Mouse (Mus musculus) CD4-positive helper T cell, adult 2 months (primary cell): Measurements from ENCODE around the gene Gm37240.

Experiments
- DNase-seq: peaks from one replicate; pipeline ENCODE4 v3.0.0-alpha.2; 2012; ENCODE audit warnings: low read depth, missing footprints, low spot score

The Gm37240 gene

DNA sequence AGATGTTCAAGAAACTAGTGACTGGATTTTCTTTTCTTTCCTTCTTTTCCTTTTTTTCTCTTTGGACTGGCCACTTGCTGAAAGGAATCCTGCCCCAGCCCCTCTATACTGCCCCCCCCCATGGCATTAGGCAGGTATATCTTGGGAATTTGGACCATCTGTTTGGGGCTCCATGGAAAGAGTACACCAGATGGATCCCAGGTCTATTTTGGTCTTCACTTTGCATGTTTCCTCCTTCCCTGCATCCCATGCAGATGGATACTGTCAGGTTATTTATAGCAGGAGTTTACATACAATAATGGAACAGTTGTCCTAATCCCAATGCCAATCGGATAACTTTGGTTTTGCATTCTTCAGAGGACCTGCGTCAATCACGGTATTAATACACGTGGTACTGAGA, 845.2 kb downstream of the Gm37240 start:
- DNase-seq, result no peak

- no peak for DNase-seq
These were observed 858.2 kb downstream of the Gm37240 start for GRCm38 (mm10) chr3:85029141-85029540.

DNA sequence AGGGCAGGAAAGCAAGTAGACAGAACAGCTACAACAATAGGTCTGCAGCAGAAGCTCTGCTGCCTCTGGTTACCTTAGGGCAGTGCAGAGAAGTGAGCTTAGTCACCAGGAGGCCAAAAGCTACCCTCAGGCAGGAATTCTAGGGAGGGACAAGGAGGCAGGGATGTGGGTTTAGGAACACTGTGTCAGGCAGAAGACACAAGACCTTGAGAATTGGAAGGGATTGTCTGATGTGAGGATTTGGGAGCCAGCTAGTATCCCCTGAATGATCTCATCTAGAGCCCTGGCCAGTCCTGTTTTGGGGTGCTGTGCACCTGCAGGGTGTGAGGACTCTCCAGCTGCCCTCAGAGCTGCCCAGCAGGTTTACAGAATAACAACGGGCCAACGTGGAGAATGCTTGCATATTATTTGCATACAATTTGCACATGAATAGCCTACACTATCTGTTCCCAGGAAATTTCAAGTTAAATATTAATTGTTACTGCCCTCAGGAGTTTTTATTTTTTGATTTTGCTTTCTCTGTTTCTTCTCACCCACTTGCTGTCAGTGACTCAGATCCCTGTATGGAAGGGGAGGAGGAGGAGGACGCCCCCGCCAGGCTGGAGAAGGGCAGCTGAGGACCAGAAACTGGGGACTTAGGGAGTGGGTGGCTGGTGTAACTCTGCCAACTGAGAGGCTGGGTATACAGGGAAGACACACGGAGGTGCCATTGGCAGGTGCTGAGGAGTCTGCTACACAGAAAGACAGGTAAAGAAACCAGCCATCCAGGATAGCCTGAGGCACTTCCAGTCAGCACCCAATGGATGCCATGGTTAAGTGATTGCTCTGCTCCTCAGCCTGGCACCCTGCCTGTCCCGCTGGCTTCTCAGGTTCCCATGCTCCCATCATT, 862.3 kb downstream of the Gm37240 start:
- no peak for DNase-seq

DNA sequence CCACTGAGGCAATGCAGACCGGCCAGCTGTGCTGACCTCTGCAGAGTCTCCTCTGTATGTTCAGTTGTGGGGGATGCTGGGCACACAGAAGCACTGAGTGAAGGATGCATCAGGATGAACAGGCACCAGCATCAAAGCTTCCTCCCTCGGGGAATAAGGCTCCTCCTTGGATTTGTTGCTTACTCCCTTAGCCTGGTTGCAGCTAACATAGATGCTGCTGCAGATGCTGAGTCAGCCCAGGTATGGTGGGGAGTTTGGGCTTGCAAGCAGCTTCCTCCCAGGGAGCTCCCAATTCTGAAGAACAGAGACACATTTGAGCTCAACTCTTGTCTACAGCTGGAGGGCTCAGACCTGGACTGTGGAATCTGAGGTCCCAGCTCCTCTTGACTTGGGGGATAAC, 863.1 kb downstream of the Gm37240 start:
- DNase-seq, result no peak

DNA sequence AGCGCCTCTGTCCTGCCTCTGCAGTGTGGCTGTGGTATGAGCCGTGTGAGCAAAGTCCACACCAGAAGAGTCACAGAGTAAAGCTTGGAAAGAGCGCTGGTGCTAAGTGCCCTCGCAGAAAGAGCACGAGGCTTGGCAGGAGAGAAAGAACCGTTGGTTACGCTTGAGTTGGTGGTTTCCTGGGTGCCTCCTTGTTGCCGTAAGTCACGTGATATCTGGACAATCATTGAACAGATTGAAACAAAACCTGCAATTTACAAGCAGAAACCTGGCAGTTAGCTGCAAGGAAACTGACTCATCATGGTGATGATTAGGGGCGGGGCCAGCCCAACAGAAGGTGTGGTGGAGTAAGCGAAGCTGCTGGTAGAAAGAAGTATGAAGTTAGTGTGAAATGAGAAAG, 864.5 kb downstream of the Gm37240 start:
- DNase-seq, result peak; percentile 11

- DNase-seq, result no peak
These were observed 865.5 kb downstream of the Gm37240 start for GRCm38 (mm10) chr3:85021816-85022215.

- no peak for DNase-seq
These were observed 867.2 kb downstream of the Gm37240 start for GRCm38 (mm10) chr3:85020137-85020536.

- DNase-seq, result no peak
These were observed 871.7 kb downstream of the Gm37240 start for GRCm38 (mm10) chr3:85015667-85016066.

GRCm38 (mm10) chr3:85012889-85013288, 874.4 kb downstream of the Gm37240 start:
- DNase-seq, result no peak

GRCm38 (mm10) chr3:85005257-85005656, 882.1 kb downstream of the Gm37240 start:
- DNase-seq, result no peak

GRCm38 (mm10) chr3:84988880-84989279, 898.4 kb downstream of the Gm37240 start:
- DNase-seq, result no peak

DNA sequence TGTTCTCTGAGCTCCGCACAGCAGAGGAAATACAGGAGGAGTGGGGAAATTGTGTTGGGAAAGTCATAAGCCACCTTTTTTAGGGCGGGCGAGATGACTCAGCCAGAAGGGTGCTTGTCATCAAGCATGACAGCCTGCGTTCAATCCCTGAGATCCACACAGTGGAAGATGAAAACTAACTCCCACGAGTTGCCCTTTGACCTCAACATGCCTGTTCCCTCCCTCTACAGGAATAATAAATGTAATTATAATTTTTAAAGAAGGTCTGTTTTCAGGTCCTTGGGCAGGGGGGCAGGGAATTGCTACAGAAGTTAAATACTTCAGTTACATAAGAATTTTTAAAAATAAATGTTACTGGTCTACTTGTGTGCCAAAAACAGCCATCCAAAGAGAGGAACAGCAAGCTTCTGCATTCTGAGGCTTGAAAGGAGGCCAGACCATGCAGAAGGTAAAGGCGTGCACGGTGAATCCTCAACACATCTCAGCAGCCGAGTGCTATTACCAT, 902.1 kb downstream of the Gm37240 start:
- no peak for DNase-seq

- DNase-seq, result no peak
These were observed 904.6 kb downstream of the Gm37240 start for GRCm38 (mm10) chr3:84982688-84983087.

GRCm38 (mm10) chr3:84980158-84980557, 907.2 kb downstream of the Gm37240 start:
- DNase-seq, result no peak

DNA sequence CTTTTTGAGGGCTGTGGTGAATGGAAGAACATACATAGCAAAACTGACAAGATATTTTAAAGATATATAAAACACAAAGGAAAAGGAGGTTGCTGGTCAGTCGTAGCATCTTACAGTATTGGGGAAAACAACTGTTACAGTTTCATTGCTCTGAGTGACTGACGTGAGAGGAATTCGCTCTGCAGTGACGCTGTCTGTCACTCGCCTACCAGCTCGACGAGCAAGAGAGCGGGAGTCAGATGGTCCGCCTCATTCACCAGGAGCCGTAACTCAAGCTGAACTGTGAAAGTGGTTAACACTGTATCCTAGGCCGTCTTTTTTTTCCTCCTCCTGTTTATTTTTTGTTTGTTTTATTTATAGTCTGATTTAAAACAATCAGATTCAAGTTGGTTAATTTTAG, 908.6 kb downstream of the Gm37240 start:
- DNase-seq, result no peak

DNA sequence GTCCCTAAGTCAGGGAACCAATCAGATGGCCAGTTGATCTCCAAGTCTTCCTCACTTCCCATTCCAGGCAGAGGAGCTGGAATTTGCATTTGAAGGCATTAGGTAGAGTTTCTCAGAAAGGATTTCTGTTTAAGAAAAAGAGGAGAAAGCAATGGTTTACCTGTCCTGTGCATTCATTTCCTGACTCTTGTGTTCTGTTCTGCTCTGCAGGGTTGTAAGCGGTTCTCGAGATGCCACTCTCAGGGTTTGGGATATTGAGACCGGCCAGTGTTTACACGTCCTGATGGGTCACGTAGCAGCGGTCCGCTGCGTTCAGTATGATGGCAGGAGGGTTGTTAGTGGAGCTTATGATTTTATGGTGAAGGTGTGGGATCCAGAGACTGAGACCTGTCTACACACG, 913.1 kb downstream of the Gm37240 start:
- DNase-seq, result no peak

GRCm38 (mm10) chr3:84972881-84973280, 914.4 kb downstream of the Gm37240 start:
- no peak for DNase-seq

GRCm38 (mm10) chr3:84971561-84971960, 915.8 kb downstream of the Gm37240 start:
- no peak for DNase-seq

GRCm38 (mm10) chr3:84967364-84967763, 920.0 kb downstream of the Gm37240 start:
- no peak for DNase-seq

- DNase-seq, result no peak
These were observed 922.2 kb downstream of the Gm37240 start for GRCm38 (mm10) chr3:84965156-84965555.

DNA sequence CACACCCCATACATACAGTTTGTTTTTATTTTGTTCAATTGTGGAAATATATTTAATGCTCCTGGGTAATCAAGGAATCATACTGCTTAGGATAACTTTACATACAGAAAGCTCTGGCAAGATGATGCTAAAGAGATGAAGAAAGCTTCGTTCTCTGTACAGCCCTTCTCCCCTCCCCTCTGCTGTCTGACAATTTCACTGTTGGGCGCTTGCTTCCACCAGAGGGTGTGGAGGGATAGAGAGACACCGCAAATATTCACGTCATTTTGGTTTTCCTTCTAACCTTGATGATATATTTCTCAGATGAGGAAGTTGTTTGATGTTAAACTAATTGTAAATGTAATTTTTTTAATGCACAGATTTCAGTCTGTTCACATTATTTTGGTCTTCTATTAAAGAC, 931.5 kb downstream of the Gm37240 start:
- no peak for DNase-seq

GRCm38 (mm10) chr3:84955011-84955775, 932.1 kb downstream of the Gm37240 start:
- DNase-seq, result no peak
